Mouse (Mus musculus): ENCODE measurements around the gene Cd164.

DNA sequence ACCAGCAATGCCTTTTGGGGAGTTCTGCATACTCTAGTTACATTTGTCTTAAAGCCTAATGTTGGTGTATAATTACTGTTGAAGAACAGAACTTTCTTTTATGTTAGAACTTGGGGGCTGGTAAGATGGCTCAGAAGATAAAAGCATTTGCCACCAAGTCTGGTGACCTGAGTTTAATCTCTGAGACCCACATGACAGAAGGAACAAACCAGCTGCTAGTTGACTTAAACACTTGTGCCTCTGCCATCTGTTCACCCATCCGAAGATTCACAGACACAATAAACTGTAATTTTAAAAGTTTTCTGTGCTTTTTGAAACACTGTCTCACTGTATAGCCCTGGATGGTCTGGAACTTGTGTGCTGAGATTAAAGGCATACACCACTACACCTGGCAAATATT lies 6.5 kb downstream of the Cd164 start:
- TF ChIP-seq CTCF (IDR thresholded peaks at IDR 0.05; ENCODE audit: low read depth) (no peak), EP300 (IDR thresholded peaks at IDR 0.05; ENCODE audit: low read depth) (no peak)
